In the genomic region with DNA sequence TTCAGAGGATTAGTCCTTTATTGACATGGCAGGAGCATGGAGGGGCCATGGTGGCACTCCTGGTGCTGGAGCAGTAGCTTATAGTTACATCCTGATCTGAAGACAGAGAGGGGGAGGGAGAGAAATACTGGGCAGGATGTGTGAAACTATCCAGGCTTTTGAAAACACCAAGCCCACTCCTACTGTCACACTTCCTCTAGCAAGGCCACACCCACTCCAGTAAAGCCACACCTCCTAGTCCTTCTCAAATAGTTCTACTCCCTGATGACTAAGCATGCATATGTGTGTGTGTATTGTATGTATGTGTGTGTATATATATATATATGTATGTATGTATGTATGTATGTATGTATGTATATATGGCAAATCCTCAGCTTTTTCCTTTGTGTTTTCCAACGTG, we compare ENCODE assay signal across 21 mouse cellular contexts.
DNase-seq lines count a peak whose midpoint lies in the region; ATAC-seq and TF ChIP-seq lines count a peak whose summit lies in the region.
"Had no signal": no experiment of that assay in that cellular context is flagged by ENCODE, and none has a peak within 500 bp of the region (broad histone marks: within the 10 kb centered on the region; RNA-seq: fewer than 3 reads in every experiment).

No protein-coding gene starts in this region.

- no peak for TF ChIP-seq CTCF in lung, postnatal 0 days (IDR thresholded peaks at IDR 0.05)
- TF ChIP-seq CTCF in MEL (IDR thresholded peaks at IDR 0.05 in 2 of 3, conservative IDR thresholded peaks at IDR 0.05 in 1 of 3; ENCODE audit: control insufficient read depth in 1 of 3, insufficient read depth in 1 of 3, low read depth in 2 of 3, low read length in 3 of 3, poor library complexity in 1 of 3, severe bottlenecking in 1 of 3): no peak

- no peak for TF ChIP-seq POLR2A in MEL (IDR thresholded peaks at IDR 0.05; ENCODE audit: control insufficient read depth in 1 of 2, insufficient read depth in 1 of 2, low read depth in 1 of 2, low read length in 2 of 2, poor library complexity in 1 of 2)

- no peaks in the 10 kb centered on the region for H3K27me3 ChIP-seq in lung, postnatal 0 days (replicated peaks; ENCODE audit: insufficient read depth, low read length)
- H3K27me3 ChIP-seq in MEL (ENCODE audit: control insufficient read depth in 1 of 2, insufficient read depth in 2 of 2, low read length in 2 of 2): peaks cover 0 to 2% of the 10 kb centered on the region in 2 experiments; a peak in 1 of 4 replicates
- H3K27me3 ChIP-seq: embryonic facial prominence, embryonic 12.5 days; forebrain, embryonic 13.5 days; forebrain, embryonic 15.5 days had no signal

- ATAC-seq in lung, postnatal 0 days: 0 out of 2 replicates have a peak, but pooled peaks have one; percentile 33
- ATAC-seq: forebrain, embryonic 13.5 days; forebrain, embryonic 15.5 days; forebrain, postnatal 0 days had no signal

- no peak for TF ChIP-seq EP300 in lung, postnatal 0 days (IDR thresholded peaks at IDR 0.05)
- TF ChIP-seq EP300 in MEL (IDR thresholded peaks at IDR 0.05; ENCODE audit: low read depth in 1 of 2, low read length in 2 of 2): no peak

- 71% methylated on average over 1 of the region's 1 CpGs for WGBS in lung, postnatal 0 days

- no peak overlapping the region for H3K27ac ChIP-seq in lung, postnatal 0 days (ENCODE audit: low read length)
- no peak overlapping the region for H3K27ac ChIP-seq in MEL (ENCODE audit: control insufficient read depth, low read depth, low read length)
- H3K27ac ChIP-seq: embryonic facial prominence, embryonic 10.5 days; embryonic facial prominence, embryonic 12.5 days; forebrain, embryonic 13.5 days; forebrain, embryonic 15.5 days had no signal

- H3K9me3 ChIP-seq in lung, postnatal 0 days (ENCODE audit: low read length): peaks cover 3% of the 10 kb centered on the region; the same call in 1 of the 2 replicates
- no peaks in the 10 kb centered on the region for H3K9me3 ChIP-seq in MEL (replicated peaks; ENCODE audit: insufficient read depth, low read length)
- H3K9me3 ChIP-seq: embryonic facial prominence, embryonic 10.5 days; embryonic facial prominence, embryonic 12.5 days; forebrain, embryonic 13.5 days; forebrain, embryonic 15.5 days; G1E had no signal

- no peak for TF ChIP-seq RAD21 in MEL (IDR thresholded peaks at IDR 0.05; ENCODE audit: low read depth, low read length)

- no peak overlapping the region for H3K9ac ChIP-seq in lung, postnatal 0 days (replicated peaks; ENCODE audit: low read depth)
- no peak overlapping the region for H3K9ac ChIP-seq in MEL (ENCODE audit: control insufficient read depth, low read depth, low read length, poor library complexity, severe bottlenecking)
- H3K9ac ChIP-seq: embryonic facial prominence, embryonic 12.5 days; forebrain, embryonic 13.5 days; forebrain, embryonic 15.5 days; forebrain, postnatal 0 days had no signal

- H3K4me1 ChIP-seq in lung, postnatal 0 days (ENCODE audit: insufficient read depth, low read depth, low read length): no peaks in the 10 kb centered on the region
- no peaks in the 10 kb centered on the region for H3K4me1 ChIP-seq in MEL (ENCODE audit: control insufficient read depth in 1 of 2, insufficient read depth in 2 of 2, low read length in 2 of 2)
- H3K4me1 ChIP-seq: forebrain, embryonic 13.5 days; forebrain, embryonic 15.5 days had no signal

- no peak overlapping the region for H3K4me2 ChIP-seq in lung, postnatal 0 days (replicated peaks; ENCODE audit: low read depth, low read length)
- H3K4me2 ChIP-seq: embryonic facial prominence, embryonic 12.5 days; forebrain, embryonic 13.5 days; forebrain, embryonic 15.5 days had no signal

- no peak overlapping the region for H3K4me3 ChIP-seq in lung, postnatal 0 days (ENCODE audit: low read depth, low read length)
- no peak overlapping the region for H3K4me3 ChIP-seq in MEL (ENCODE audit: control insufficient read depth in 1 of 2, insufficient read depth in 1 of 2, low read depth in 2 of 2, low read length in 2 of 2)
- H3K4me3 ChIP-seq: embryonic facial prominence, embryonic 10.5 days; embryonic facial prominence, embryonic 12.5 days; forebrain, embryonic 13.5 days; forebrain, embryonic 15.5 days had no signal

- no peak for DNase-seq in lung, postnatal 0 days (ENCODE audit: low spot score)
- no peak for DNase-seq in lung, postnatal 14 days
- DNase-seq in 416B (ENCODE audit: low read depth) (peak; percentile 29), MEL (ENCODE audit: low read depth, low spot score) (peak; percentile 15), ZHBTc4 (ENCODE audit: low read depth, low spot score) (peak; percentile 55)
- DNase-seq in cerebellum, postnatal 25 days: no peak
- no peak for DNase-seq in left cerebral cortex, postnatal 36 days (ENCODE audit: low spot score in 2 of 2)
- DNase-seq in frontal cortex, postnatal 25 days (ENCODE audit: low spot score in 2 of 2): no peak
- DNase-seq: adrenal gland, adult 8-10 months; adrenal gland, postnatal 14 days; adrenal gland, postnatal 36 days; cerebellum, adult 11-12 months; cerebellum, adult 2 months; cerebellum, adult 9-10 months; cerebellum, postnatal 14 days; forebrain, postnatal 0 days had no signal

- H3K36me3 ChIP-seq in lung, postnatal 0 days (ENCODE audit: insufficient read depth, low read length): no peaks in the 10 kb centered on the region
- H3K36me3 ChIP-seq in MEL (ENCODE audit: control insufficient read depth in 1 of 2, insufficient read depth in 2 of 2, low read length in 2 of 2): peaks cover 0 to 3% of the 10 kb centered on the region in 2 experiments; a peak in 2 of 4 replicates
- H3K36me3 ChIP-seq: embryonic facial prominence, embryonic 10.5 days; embryonic facial prominence, embryonic 12.5 days; forebrain, embryonic 15.5 days; G1E had no signal

- intact Hi-C loops in left cerebral cortex, postnatal 36 days (cut with DNase I): no loop called here

- no peaks in the 10 kb centered on the region for H3K79me2 ChIP-seq in MEL (ENCODE audit: control insufficient read depth, insufficient read depth, low read length, poor library complexity)

TF ChIP-seq in MEL, 35 proteins besides CTCF, POLR2A, EP300 and RAD21:
- TF ChIP-seq BHLHE40 (IDR thresholded peaks at IDR 0.05; ENCODE audit: borderline replicate concordance, low read depth, low read length) (no peak), NRF1 (IDR thresholded peaks at IDR 0.05; ENCODE audit: insufficient read depth, low read depth, low read length, poor library complexity, severe bottlenecking) (no peak), JUND (IDR thresholded peaks at IDR 0.05; ENCODE audit: low read depth, low read length) (no peak), RCOR1 (IDR thresholded peaks at IDR 0.05; ENCODE audit: low read depth, low read length) (no peak), UBTF (IDR thresholded peaks at IDR 0.05; ENCODE audit: borderline replicate concordance, insufficient read depth, low read depth, low read length) (no peak), SIN3A (IDR thresholded peaks at IDR 0.05; ENCODE audit: low read length) (no peak), HCFC1 (IDR thresholded peaks at IDR 0.05; ENCODE audit: low read depth, low read length) (no peak)

Comparison
In these comparisons a context has a peak if more than half of its experiments do, and no peak if none do; other contexts are left out.
1. DNase-seq: peak in 416B (single experiment), MEL (single experiment) and ZHBTc4 (single experiment); none in lung, postnatal 0 days (single experiment), lung, postnatal 14 days (single experiment), cerebellum, postnatal 25 days (0 of 2), left cerebral cortex, postnatal 36 days (0 of 2) and frontal cortex, postnatal 25 days (0 of 2).